Mouse (Mus musculus) lung, postnatal 0 days (tissue): ENCODE measurements around the gene Ifit2.

Experiments used
- CTCF ChIP-seq: IDR thresholded peaks from 2 replicates; pipeline ENCODE4 v1.5.1; 2016; ENCODE audit warnings: antibody characterized with exemption, mild to moderate bottlenecking
- EP300 ChIP-seq: IDR thresholded peaks from 2 replicates; pipeline ENCODE4 v1.6.1; 2016; ENCODE audit warnings: antibody characterized with exemption, mild to moderate bottlenecking, control low read depth

DNA sequence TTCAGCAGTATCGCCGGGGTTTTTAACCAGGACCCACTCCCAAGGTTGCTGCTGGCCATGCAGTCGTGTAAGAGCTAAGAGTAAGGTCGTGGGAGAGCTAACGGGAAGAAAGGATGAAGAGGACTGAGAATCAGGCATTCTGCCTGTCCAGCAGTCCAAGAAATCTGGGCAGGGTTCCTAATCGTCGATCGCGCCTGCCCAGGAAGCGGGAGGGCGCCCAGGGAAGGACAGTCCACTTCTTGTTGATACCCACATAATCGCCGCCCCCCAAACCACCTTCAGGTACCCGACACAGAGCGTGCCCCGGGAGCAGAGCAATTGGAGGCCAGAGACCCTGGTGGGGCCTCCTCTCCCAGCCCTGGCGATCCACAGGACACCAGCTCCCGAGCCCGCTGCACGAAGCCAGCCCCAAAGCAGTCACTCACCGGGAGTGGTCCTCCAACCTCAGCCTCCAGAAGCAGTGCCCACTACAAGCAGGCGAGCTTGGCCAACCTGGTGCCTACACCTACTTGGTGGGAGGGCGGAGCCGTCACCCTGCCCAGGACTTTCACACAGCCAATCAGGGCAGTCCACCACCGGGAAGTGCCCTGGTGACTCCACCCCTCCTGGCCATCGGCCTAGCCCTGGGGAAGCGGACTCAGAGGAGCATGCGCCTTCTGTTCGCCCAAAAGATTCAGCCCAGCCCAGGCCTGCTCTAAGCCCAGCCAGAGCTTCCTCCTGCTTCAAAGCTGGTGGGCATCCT, 23.4 kb upstream of the Ifit2 start, which contains the start of gene Lipa:
- TF ChIP-seq CTCF (no peak), EP300 (no peak)
